Mouse (Mus musculus): ENCODE data around the gene Mgmt. TPM values are rescaled to one million over a fixed set of nuclear protein-coding genes. Genes with fewer than 3 reads are reported as not detected.

Mgmt gene
- total RNA-seq, 2 experiments from 2014 or later, result 5.2 to 5.4 TPM

- intact Hi-C loops (cut with DNase I), result no loop called here
- no peak for DNase-seq
Observed at GRCm38 (mm10) chr7:136997456-136997855, 103.0 kb downstream of the Mgmt start.

- intact Hi-C loops (cut with DNase I), result no loop called here
- DNase-seq, result no peak
Observed at GRCm38 (mm10) chr7:137000703-137001102, 106.3 kb downstream of the Mgmt start.

GRCm38 (mm10) chr7:137001215-137001614 is 106.8 kb downstream of the Mgmt start:
- intact Hi-C loops (cut with DNase I), result no loop called here
- no peak for DNase-seq

GRCm38 (mm10) chr7:137001783-137002182 is 107.4 kb downstream of the Mgmt start:
- intact Hi-C loops (cut with DNase I), result no loop called here
- DNase-seq, result peak; percentile 31 to 37

GRCm38 (mm10) chr7:137002431-137002830 is 108.0 kb downstream of the Mgmt start:
- no peak for DNase-seq
- intact Hi-C loops (cut with DNase I), result no loop called here

- DNase-seq, result no peak
- intact Hi-C loops (cut with DNase I), result no loop called here
Observed at GRCm38 (mm10) chr7:137005293-137005692, 110.9 kb downstream of the Mgmt start.

GRCm38 (mm10) chr7:137008321-137008720 is 113.9 kb downstream of the Mgmt start:
- intact Hi-C loops (cut with DNase I), result no loop called here
- no peak for DNase-seq

- peak in 1 of 2 experiments; percentile 19 for DNase-seq
- intact Hi-C loops (cut with DNase I), result no loop called here
Observed at GRCm38 (mm10) chr7:137009732-137010275, 115.4 kb downstream of the Mgmt start.

GRCm38 (mm10) chr7:137010451-137010850 is 116.0 kb downstream of the Mgmt start:
- intact Hi-C loops (cut with DNase I), result no loop called here
- DNase-seq, result peak; percentile 31 to 46

- intact Hi-C loops (cut with DNase I), result no loop called here
- DNase-seq, result no peak
Observed at GRCm38 (mm10) chr7:137012687-137013086, 118.3 kb downstream of the Mgmt start.

- intact Hi-C loops (cut with DNase I), result no loop called here
- DNase-seq, result no peak
Observed at GRCm38 (mm10) chr7:137013433-137013832, 119.0 kb downstream of the Mgmt start.

GRCm38 (mm10) chr7:137018614-137019013 is 124.2 kb downstream of the Mgmt start:
- intact Hi-C loops (cut with DNase I), result no loop called here
- no peak for DNase-seq

- no peak for DNase-seq
- intact Hi-C loops (cut with DNase I), result no loop called here
Observed at GRCm38 (mm10) chr7:137020195-137020594, 125.8 kb downstream of the Mgmt start.

GRCm38 (mm10) chr7:137030789-137031188 is 136.4 kb downstream of the Mgmt start:
- intact Hi-C loops (cut with DNase I), result no loop called here
- DNase-seq, result no peak

- intact Hi-C loops (cut with DNase I), result no loop called here
- no peak for DNase-seq
Observed at GRCm38 (mm10) chr7:137033177-137033576, 138.8 kb downstream of the Mgmt start.

GRCm38 (mm10) chr7:137034986-137035385 is 140.6 kb downstream of the Mgmt start:
- no peak for DNase-seq
- intact Hi-C loops (cut with DNase I), result no loop called here

- no peak for DNase-seq
- intact Hi-C loops (cut with DNase I), result no loop called here
Observed at GRCm38 (mm10) chr7:137035916-137036315, 141.5 kb downstream of the Mgmt start.

GRCm38 (mm10) chr7:137037471-137037870 is 143.1 kb downstream of the Mgmt start:
- intact Hi-C loops (cut with DNase I), result no loop called here
- no peak for DNase-seq

- no peak for DNase-seq
- intact Hi-C loops (cut with DNase I), result no loop called here
Observed at GRCm38 (mm10) chr7:137037872-137038271, 143.5 kb downstream of the Mgmt start.

GRCm38 (mm10) chr7:137038311-137038945 is 144.0 kb downstream of the Mgmt start:
- no peak for DNase-seq
- intact Hi-C loops (cut with DNase I), result no loop called here

- no peak for DNase-seq
- intact Hi-C loops (cut with DNase I), result no loop called here
Observed at GRCm38 (mm10) chr7:137038946-137039320, 144.5 kb downstream of the Mgmt start.

GRCm38 (mm10) chr7:137040646-137041045 is 146.2 kb downstream of the Mgmt start:
- DNase-seq, result no peak
- intact Hi-C loops (cut with DNase I), result no loop called here

- DNase-seq, result no peak
- intact Hi-C loops (cut with DNase I), result no loop called here
Observed at GRCm38 (mm10) chr7:137046891-137047290, 152.5 kb downstream of the Mgmt start.
